Mouse (Mus musculus) C2C12 (cell line): Measurements from ENCODE around the gene Leng9.

Experiments
- CTCF ChIP-seq: IDR thresholded peaks from one replicate; pipeline ENCODE4 v1.5.1; 2011; ENCODE audit not compliant: control insufficient read depth, insufficient read depth, insufficient read length
- MAX ChIP-seq: IDR thresholded peaks from one replicate; pipeline ENCODE4 v1.6.1; 2011; ENCODE audit warnings: mild to moderate bottlenecking, control low read depth
- MYOG ChIP-seq: IDR thresholded peaks from one replicate; pipeline ENCODE4 v1.6.1; 2011; ENCODE audit not compliant: control insufficient read depth, insufficient read length; ENCODE audit errors: extremely low read depth
- USF1 ChIP-seq: IDR thresholded peaks from one replicate; pipeline ENCODE4 v1.6.1; 2011; ENCODE audit warnings: low read depth, mild to moderate bottlenecking, control low read depth, moderate library complexity

- TF ChIP-seq MAX (no peak), CTCF (no peak), MYOG (no peak), USF1 (no peak)
Observed at GRCm38 (mm10) chr7:4143506-4143905, 6.7 kb downstream of the Leng9 start.
